Mouse (Mus musculus): Measurements from ENCODE around the gene Clrn3.
"Not testable (repeated sequence)": the region's sequence is repeated elsewhere in the genome, so short reads cannot be mapped to it uniquely, and the experiment has no call there.

Gene Clrn3

GRCm38 (mm10) chr7:135528515-135528914 is at the start of gene Clrn3:
Clrn3 (minus strand) TSS chr7:135528654.
- no peak for DNase-seq (ENCODE audit: extremely low read depth, low read depth)

- DNase-seq (ENCODE audit: extremely low read depth, low read depth): no peak
These were observed 47.9 kb upstream of the Clrn3 start for GRCm38 (mm10) chr7:135576329-135576728.

GRCm38 (mm10) chr7:135575319-135576069 is 47.0 kb upstream of the Clrn3 start:
- not testable (repeated sequence) for DNase-seq (ENCODE audit: extremely low read depth, low read depth)

- DNase-seq (ENCODE audit: extremely low read depth, low read depth): no peak
These were observed 43.6 kb upstream of the Clrn3 start for GRCm38 (mm10) chr7:135571951-135572559.

GRCm38 (mm10) chr7:135571392-135571791 is 42.9 kb upstream of the Clrn3 start:
- DNase-seq (ENCODE audit: extremely low read depth, low read depth): no peak

GRCm38 (mm10) chr7:135568550-135568949 is 40.1 kb upstream of the Clrn3 start:
- no peak for DNase-seq (ENCODE audit: extremely low read depth, low read depth)

GRCm38 (mm10) chr7:135567582-135567981 is 39.1 kb upstream of the Clrn3 start:
- no peak for DNase-seq (ENCODE audit: extremely low read depth, low read depth)

GRCm38 (mm10) chr7:135566013-135566412 is 37.6 kb upstream of the Clrn3 start:
- DNase-seq (ENCODE audit: extremely low read depth, low read depth): no peak

GRCm38 (mm10) chr7:135564022-135564421 is 35.6 kb upstream of the Clrn3 start:
- no peak for DNase-seq (ENCODE audit: extremely low read depth, low read depth)

- DNase-seq (ENCODE audit: extremely low read depth, low read depth): no peak
These were observed 31.8 kb upstream of the Clrn3 start for GRCm38 (mm10) chr7:135560280-135560679.

- no peak for DNase-seq (ENCODE audit: extremely low read depth, low read depth)
These were observed 28.4 kb upstream of the Clrn3 start for GRCm38 (mm10) chr7:135556663-135557402.

GRCm38 (mm10) chr7:135553550-135553949 is 25.1 kb upstream of the Clrn3 start:
- no peak for DNase-seq (ENCODE audit: extremely low read depth, low read depth)

- DNase-seq (ENCODE audit: extremely low read depth, low read depth): no peak
These were observed 23.1 kb upstream of the Clrn3 start for GRCm38 (mm10) chr7:135551547-135551946.

- DNase-seq (ENCODE audit: extremely low read depth, low read depth): no peak
These were observed 20.0 kb upstream of the Clrn3 start for GRCm38 (mm10) chr7:135548434-135548833.

GRCm38 (mm10) chr7:135546530-135546929 is 18.1 kb upstream of the Clrn3 start:
- no peak for DNase-seq (ENCODE audit: extremely low read depth, low read depth)

- DNase-seq (ENCODE audit: extremely low read depth, low read depth): no peak
These were observed 17.5 kb upstream of the Clrn3 start for GRCm38 (mm10) chr7:135545957-135546356.

GRCm38 (mm10) chr7:135544321-135544720 is 15.9 kb upstream of the Clrn3 start:
- no peak for DNase-seq (ENCODE audit: extremely low read depth, low read depth)

GRCm38 (mm10) chr7:135543033-135543432 is 14.6 kb upstream of the Clrn3 start:
- no peak for DNase-seq (ENCODE audit: extremely low read depth, low read depth)

- DNase-seq (ENCODE audit: extremely low read depth, low read depth): no peak
These were observed 13.8 kb upstream of the Clrn3 start for GRCm38 (mm10) chr7:135542235-135542634.

GRCm38 (mm10) chr7:135539429-135539828 is 11.0 kb upstream of the Clrn3 start:
- no peak for DNase-seq (ENCODE audit: extremely low read depth, low read depth)

GRCm38 (mm10) chr7:135537948-135538741 is 9.7 kb upstream of the Clrn3 start:
- no peak for DNase-seq (ENCODE audit: extremely low read depth, low read depth)
